Mouse (Mus musculus) layer of hippocampus, adult 2 months (tissue): ENCODE results near the gene Dab2ip. TPM values are rescaled to one million over a fixed set of nuclear protein-coding genes. Genes with fewer than 3 reads are reported as not detected.

Experiments
- DNase-seq, 2 experiments: peaks; one replicate each; pipeline ENCODE4 v3.0.0; 2022; ENCODE audit warnings: low spot score in 2 of 2
- H3K27ac ChIP-seq: fragments of 200-600 bp; 2 replicates; pipeline ENCODE4 v1.8.1; 2022
- H3K4me3 ChIP-seq: fragments of 200-600 bp; 2 replicates; pipeline ENCODE4 v1.8.1; 2022; ENCODE audit warnings: mild to moderate bottlenecking
- CTCF ChIP-seq: fragments of 200-600 bp; conservative IDR thresholded peaks from 2 replicates; pipeline ENCODE4 v1.8.1; 2022; ENCODE audit warnings: antibody characterized with exemption, mild to moderate bottlenecking, moderate library complexity
- total RNA-seq, 2 experiments: library from RNA; stranded (reverse); gene quantifications; 2 replicates each; pipeline ENCODE4 v1.2.3; 2021

Gene Dab2ip
- total RNA-seq, 2 experiments from 2014 or later = 96.3 to 103 TPM

DNA sequence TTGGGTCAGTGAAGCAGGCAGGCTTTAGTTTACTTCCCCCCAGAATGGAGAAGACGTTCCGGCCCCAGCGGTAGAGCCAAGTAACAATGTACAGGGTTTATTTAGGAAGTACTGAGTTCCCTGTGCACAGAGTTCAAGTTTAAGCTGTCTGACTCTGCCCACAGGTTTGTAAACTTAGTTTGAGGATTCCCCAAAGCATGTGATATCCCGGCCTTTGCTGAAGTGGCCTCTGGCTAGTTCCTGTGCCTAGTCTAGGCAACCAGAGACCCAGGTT, 65.0 kb downstream of the Dab2ip start:
- no peak for DNase-seq
- Histone ChIP-seq H3K4me3 (peak overlapping the region; percentile 57), H3K27ac (peak overlapping the region; percentile 77)
- no peak for TF ChIP-seq CTCF

DNA sequence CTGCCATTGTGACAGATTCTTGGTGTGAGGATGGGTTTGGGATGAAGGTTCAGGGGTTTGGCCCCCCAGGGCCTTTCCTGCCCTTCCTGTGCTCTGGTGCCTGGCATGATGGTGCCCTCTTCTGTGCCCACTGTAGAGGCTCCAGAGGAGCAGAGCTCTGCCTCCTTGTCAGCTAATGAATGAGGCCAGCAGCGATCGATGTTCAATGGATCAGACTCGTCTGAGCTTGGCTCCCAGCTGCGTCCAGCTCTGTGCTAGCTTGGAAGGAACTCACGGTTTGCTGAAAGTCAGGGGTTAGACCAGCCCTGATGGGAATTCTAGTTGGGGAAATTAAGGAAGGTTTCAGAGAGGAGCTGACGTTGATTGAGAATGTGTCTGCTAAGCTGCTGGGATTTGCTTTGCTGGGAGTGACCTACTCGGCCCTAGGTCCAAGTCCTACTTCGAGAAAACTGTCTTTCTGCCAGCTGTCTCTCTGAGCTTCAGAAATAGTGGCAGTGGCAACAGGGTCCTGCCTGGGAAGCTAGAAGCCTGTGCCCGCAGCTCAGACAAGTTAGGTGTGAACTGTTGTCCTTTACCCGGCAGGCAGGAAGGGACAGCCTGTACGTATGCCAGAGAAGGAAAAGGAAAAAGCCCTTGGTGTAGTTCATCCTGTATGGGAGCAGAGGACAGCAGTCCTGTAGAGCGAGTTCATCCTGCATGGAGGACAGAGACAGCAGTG, 65.5 kb downstream of the Dab2ip start:
- peak overlapping the region; percentile 57 for H3K4me3 ChIP-seq

DNA sequence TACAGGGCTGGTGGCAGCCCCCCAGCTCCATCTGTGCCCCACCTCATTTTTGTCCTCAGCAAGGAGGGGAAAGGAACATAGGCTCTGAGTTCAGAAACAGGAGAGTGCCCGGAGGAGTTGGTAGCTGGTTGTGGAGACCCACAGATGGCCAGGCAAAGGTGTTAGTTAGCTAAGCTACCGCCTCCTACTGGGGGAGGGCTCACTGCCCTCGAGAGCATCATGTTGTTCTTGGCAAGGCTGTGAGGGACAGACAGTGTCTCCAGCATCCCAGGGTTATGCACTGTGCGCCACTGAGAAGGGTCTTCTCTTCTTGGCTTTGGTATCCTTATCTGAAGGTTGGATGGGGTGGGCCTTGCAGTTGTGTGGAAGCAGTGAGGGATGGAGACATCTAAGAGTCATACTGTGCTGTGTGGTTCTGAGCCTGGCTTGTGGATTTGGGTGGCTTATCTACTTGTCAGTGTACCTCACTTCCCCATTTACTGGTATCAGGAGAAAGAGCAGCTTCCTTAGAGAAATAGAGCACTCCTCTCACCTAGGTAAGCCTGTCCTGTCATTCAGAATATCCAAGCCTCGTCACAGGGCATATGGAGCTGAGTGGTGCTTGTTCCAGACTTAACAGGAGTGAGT, 66.4 kb downstream of the Dab2ip start:
- DNase-seq = no peak
- Histone ChIP-seq H3K4me3 (no peak overlapping the region), H3K27ac (peak overlapping the region; percentile 77; the same call in 1 of the 2 replicates)
- no peak; the same call in 1 of the 2 replicates for TF ChIP-seq CTCF

More for the DNA sequence above, 65.5 kb downstream of the Dab2ip start:
- no peak for TF ChIP-seq CTCF
- DNase-seq = no peak
- peak overlapping the region; percentile 77; the same call in 1 of the 2 replicates for H3K27ac ChIP-seq

DNA sequence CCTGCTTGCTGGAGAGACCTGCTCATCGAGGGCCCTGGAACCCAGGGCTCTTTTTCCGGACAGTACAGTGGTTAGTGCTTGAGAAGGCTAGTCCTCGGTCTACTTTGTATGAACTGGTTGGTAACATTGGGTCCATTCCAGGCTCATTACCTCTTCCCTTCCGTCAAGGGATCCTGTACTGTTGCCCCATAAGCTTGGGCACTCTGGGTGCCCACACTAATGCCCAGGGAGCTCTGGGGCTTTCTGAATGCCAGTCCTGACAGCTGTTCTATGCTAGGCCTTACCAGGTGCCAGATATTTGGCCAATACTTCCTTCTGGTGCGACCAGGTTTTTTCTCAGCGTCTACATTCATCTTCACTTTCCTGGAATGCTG, 66.9 kb downstream of the Dab2ip start:
- DNase-seq = no peak
- H3K27ac ChIP-seq = no peak overlapping the region
- no peak for TF ChIP-seq CTCF
- no peak overlapping the region for H3K4me3 ChIP-seq

DNA sequence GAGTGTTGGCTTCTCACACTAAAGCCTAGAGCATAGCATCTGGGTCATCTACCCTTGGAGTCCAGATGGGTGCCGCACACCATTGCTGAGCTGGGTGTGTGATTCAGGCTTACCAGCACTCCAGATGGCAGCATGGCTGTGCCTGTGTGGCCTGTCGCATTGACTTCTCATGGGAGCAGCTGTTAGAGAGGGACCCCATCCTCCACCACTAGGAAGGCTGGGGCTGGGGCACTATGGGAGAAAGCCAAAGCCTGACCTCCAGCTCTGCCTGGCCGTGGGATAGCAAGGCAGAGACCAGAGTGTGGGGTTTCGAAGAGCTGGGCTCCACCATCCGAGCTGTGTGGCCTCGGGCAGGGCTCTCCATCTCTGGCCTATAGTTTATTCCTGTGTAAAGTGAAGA, 67.5 kb downstream of the Dab2ip start:
- Histone ChIP-seq H3K4me3 (no peak overlapping the region), H3K27ac (no peak overlapping the region)
- no peak for TF ChIP-seq CTCF
- DNase-seq = no peak

DNA sequence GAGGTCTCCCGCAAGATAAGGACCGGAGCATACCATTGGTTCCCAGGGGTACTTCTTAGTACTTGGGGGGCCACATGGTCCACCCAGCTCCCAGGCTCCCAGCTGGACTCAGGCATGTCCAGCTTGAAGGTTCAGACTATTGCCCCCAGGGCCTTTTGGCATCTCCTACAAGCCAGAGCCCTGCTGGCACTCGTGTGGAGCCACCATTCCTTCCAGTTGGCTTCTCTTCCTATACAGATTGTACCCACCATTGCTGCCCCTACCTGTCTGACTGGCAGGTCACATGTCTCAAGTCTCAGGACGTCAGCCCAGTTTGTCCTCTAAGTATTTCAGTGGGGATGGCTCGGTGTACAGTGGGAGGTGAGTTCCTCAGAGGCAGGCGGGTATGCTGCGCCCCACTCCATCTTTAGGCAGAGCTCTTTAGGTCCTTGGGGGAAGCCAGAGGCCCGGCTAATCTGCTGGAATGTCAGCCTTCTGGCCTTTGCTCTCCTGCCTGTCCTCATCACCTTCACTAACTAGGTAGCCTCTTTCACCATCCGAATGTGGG, 68.2 kb downstream of the Dab2ip start:
- peak overlapping the region; percentile 60; the same call in 1 of the 2 replicates for H3K27ac ChIP-seq
- DNase-seq = no peak
- TF ChIP-seq CTCF = no peak
- no peak overlapping the region for H3K4me3 ChIP-seq

DNA sequence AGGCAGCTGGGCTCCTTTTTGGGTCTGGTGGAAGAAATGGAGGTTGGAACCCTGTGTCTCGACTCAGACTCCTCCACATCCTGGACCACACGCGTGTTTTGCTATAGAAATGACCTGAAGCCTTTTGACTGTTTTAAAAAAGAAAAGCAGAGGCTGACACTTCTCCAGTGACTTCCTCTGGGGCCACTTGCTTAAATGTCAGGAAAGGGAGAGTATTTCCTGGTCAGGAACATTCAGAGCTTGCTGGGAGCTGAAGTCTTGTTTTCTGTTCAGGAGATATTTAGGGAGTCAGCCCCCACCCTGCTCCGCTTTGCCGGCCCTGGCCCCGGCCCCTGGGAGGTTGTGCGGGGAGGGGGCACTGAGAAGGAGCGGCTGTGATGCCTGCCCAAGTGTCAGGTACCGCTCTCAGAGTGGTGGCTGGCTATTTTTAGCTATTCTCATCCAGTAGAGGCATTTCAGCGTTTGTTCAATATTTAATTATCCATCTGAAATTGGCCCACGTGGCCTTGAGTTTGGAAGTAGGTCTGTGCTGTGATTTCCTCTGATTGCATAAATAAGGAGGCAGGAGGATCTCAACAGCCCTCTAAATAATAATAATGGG, 69.3 kb downstream of the Dab2ip start:
- Histone ChIP-seq H3K27ac (peak overlapping the region; percentile 60), H3K4me3 (no peak overlapping the region)
- no peak for TF ChIP-seq CTCF
- DNase-seq = no peak

DNA sequence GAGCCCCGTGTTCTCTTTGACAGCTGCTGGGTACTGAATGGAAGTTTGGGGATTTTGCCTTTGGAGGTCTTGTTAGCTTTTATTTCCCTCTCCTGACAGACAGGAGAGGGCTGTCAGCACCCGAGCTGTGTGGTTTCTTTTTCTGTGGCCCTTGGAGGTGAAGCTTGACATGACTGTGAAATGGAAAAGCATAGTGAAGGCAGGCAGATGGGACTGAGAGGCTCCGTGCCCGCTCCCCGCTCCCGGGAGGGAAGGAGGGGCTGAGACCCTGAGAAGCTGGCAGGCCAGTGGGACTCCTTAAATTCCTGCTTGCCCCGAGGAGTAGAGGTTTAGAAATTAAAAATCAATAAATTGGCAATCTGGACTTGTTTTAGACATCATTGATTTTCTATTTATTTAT, 70.0 kb downstream of the Dab2ip start:
- TF ChIP-seq CTCF = no peak
- H3K27ac ChIP-seq = peak overlapping the region; percentile 60
- no peak overlapping the region for H3K4me3 ChIP-seq
- no peak for DNase-seq

DNA sequence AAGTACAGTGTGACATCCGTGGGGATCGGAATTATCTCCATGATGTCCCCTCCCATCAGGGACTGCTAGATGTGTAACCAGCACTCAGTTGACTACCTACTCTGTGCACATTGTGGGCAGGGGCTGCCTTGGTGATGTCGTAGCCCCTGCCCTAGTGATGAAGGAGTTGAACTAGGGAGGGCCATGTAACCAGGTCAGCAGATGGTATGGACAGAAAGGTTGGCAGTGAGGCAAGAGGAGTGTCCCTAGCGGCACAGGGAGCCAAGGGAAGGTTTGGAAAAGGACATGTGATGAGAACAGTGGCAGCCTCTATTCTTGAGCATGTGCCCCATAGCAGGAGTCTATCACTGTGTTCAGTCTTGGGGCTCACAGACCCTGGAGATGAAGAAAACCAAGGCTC, 70.6 kb downstream of the Dab2ip start:
- TF ChIP-seq CTCF = no peak
- Histone ChIP-seq H3K4me3 (no peak overlapping the region), H3K27ac (peak overlapping the region; percentile 60; the same call in 1 of the 2 replicates)
- no peak for DNase-seq

DNA sequence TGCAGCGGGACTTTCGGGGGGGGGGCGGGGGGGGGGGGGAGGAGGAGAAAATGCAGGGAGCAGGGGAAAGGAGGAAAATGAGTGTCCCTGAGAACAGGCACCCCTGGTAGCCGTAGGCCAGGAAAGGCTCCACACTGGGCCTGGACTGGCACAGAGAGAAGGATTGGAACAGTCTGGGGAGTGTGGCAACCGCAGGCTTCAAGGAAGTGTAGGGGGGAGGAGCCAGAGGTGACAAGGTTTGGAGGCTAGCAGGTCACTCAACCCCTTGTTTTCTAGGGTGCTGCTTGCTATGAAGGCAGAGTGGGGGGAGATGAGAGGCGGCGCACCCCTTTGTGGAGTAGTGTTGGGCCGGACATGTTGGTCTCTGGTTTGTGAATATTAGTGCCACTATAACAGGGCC, 71.1 kb downstream of the Dab2ip start:
- Histone ChIP-seq H3K27ac (no peak overlapping the region), H3K4me3 (no peak overlapping the region)
- no peak for TF ChIP-seq CTCF
- DNase-seq = no peak

DNA sequence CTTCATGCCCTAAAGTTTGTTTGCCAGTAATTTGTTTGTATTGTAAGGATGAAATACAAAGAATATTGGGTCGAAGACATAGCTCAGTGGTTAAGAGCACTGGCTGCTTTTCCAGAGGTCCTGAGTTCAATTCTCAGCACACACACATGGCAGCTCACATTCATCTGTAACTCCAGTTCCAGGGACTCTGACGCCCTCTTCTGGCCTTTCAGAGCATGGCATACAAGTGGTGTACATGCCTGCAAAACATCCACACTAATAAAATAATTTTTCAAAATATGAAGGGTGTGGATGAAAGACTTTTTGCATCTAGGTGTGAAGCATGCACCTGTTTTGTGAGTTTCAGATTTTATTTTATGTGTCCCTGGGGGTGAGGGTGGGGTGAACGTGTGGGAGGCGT, 75.3 kb downstream of the Dab2ip start:
- H3K4me3 ChIP-seq = no peak overlapping the region

DNA sequence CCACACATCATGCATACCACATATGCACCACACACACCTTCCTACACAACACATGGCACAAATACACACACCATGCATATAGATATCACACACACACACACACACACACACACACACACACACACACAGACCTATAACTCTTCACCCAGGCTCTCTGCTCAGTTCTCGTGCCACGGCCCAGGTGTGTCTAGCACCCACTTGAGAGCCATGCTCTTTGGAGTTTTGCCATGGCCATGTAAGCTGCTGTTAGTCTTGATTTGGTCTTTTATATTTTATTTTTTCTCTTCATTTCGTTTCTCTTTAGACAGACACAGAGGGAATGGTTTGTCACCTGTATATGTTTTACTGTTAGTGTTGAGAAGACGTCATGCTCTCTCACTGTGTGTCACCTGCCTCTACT, 76.9 kb downstream of the Dab2ip start:
- H3K4me3 ChIP-seq = no peak overlapping the region
- no peak overlapping the region for H3K27ac ChIP-seq
- no peak for TF ChIP-seq CTCF
- no peak for DNase-seq

More for the DNA sequence above, 75.3 kb downstream of the Dab2ip start:
- TF ChIP-seq CTCF = peak; percentile 62
- DNase-seq = no peak
- no peak overlapping the region for H3K27ac ChIP-seq

DNA sequence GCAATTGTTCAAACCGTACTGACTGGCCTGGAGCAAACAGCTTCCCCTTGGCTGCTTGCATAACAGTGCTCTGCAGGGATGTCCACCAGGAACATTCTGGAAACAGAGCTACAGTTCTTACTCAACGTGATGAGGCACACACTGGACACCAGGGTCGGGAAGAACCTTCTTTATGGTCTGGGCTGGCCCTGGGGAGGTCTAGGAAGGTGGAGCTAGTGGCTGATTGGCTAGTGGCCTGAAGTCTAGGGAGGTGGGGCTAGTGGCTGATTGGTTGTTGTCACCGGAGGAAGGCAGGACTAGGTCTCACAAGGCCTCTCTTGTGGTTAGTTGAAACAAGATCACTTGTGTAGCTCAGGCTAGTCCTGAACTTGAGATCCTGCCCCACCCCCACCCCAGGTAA, 77.5 kb downstream of the Dab2ip start:
- Histone ChIP-seq H3K4me3 (no peak overlapping the region), H3K27ac (no peak overlapping the region)
- TF ChIP-seq CTCF = no peak
- DNase-seq = no peak
